Mouse (Mus musculus): ENCODE data around the gene Bcl2l14. TPM values are rescaled to one million over a fixed set of nuclear protein-coding genes. Genes with fewer than 3 reads are reported as not detected.

Bcl2l14 gene
- polyA plus RNA-seq (2015; fragmentation: Nextera tagmentation; extraction: Ambion mirVana) = 0.78 and 0.87 TPM in 2 replicates

DNA sequence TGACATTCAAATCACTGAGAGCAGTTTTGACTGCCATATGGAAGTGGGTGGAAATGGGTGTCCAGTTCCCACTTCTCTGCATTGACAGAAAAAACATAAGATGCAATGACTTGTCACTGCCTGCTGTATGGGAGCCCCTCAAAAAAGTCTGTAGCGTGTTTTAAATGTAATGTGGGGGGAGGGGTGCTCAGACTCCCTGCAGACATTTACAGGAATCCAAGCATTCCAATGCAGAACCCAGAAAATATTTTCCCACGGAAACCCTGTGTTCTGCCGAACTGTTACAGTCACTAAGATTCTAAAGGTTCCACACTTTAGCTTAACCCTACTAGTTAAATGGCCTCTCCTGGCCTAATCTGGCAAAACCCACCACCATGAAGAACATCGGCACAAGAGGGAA lies at the start of gene Bcl2l14:
Gene Bcl2l14, plus strand, starts transcription at position 301 of the 400 bp plus-strand sequence.
- Histone ChIP-seq H3K4me2 (replicated peaks) (no peak within 1 kb of the TSS), H3K36me3 (no peaks in the 10 kb centered on the region), H3K9ac (no peak within 1 kb of the TSS), H3K27ac (no peak within 1 kb of the TSS), H3K4me3 (no peak within 1 kb of the TSS), H3K4me1 (no peaks in the 10 kb centered on the region), H3K9me3 (no peaks in the 10 kb centered on the region), H3K27me3 (no peaks in the 10 kb centered on the region)
- no peak for ATAC-seq (ENCODE audit: low FRiP score, low read depth)
- WGBS = 69% methylated on average over 4 of the region's 4 CpGs

DNA sequence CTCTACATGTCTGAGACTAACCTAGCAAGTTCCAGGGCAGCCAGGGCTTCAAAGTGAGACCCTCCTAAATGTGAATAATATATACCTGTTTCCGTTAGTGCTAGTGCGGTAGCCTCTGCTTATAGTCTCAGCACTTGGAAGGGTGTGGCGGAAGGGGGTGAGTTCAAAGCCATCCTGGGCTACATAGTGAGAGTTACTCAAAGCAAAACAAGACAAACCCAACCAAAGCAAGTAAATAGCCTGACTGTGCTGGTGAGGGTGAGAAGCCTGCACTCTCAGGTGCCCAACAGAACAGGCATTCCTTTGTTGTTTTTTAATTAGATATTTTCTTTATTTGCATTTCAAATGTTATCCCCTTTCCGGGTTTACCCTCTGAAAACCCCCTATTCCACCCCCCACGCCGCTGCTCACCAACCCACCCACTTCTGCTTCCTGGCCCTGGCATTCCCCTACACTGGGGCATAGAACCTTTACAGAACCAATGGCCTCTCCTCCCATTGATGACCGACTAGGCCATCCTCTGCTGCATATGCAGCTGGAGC lies 47.5 kb upstream of the Bcl2l14 start:
- WGBS = 94% methylated on average over 7 of the region's 7 CpGs
- no peak for ATAC-seq (ENCODE audit: low FRiP score, low read depth)

DNA sequence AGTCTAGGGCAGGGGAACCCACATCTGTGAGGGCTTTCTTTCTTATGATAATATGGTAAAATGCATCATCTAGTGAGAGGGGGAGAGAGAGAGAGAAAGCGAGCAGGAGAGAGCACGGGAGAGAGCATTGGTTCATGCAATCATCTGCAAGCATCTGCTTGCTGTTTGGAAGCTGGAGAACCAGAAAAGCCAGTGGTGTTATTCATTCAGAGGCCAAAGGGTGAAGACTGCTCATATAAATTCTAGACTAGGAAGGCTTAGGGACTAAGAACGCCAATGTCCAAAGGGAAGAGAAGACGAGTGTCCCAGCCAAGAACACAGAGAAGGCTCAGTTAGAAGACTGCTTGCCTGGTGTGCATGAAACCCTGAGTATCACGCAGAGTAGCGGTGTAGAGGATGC lies 43.2 kb upstream of the Bcl2l14 start:
- WGBS = 80% methylated on average over 6 of the region's 6 CpGs
- H3K36me3 ChIP-seq = no peaks in the 10 kb centered on the region

More for the DNA sequence above, 47.5 kb upstream of the Bcl2l14 start:
- no peak overlapping the region for H3K9ac ChIP-seq
- no peaks in the 10 kb centered on the region for H3K9me3 ChIP-seq
- H3K4me1 ChIP-seq = no peaks in the 10 kb centered on the region
- H3K4me3 ChIP-seq = no peak overlapping the region
- H3K36me3 ChIP-seq = no peaks in the 10 kb centered on the region
- H3K27me3 ChIP-seq = no peaks in the 10 kb centered on the region
- H3K27ac ChIP-seq = no peak overlapping the region
- H3K4me2 ChIP-seq (replicated peaks) = no peak overlapping the region

GRCm38 (mm10) chr6:134353751-134354150 lies 42.4 kb upstream of the Bcl2l14 start:
- no peak for ATAC-seq (ENCODE audit: low FRiP score, low read depth)
- no peaks in the 10 kb centered on the region for H3K9me3 ChIP-seq
- H3K36me3 ChIP-seq = no peaks in the 10 kb centered on the region
- no peak overlapping the region for H3K9ac ChIP-seq
- H3K4me2 ChIP-seq (replicated peaks) = no peak overlapping the region
- 86% methylated on average over 4 of the region's 4 CpGs for WGBS
- no peak overlapping the region for H3K4me3 ChIP-seq
- H3K27ac ChIP-seq = no peak overlapping the region
- H3K4me1 ChIP-seq = no peaks in the 10 kb centered on the region
- H3K27me3 ChIP-seq = no peaks in the 10 kb centered on the region

More for the DNA sequence above, 43.2 kb upstream of the Bcl2l14 start:
- no peaks in the 10 kb centered on the region for H3K4me1 ChIP-seq
- H3K9me3 ChIP-seq = no peaks in the 10 kb centered on the region
- no peak overlapping the region for H3K4me2 ChIP-seq (replicated peaks)
- H3K27me3 ChIP-seq = no peaks in the 10 kb centered on the region
- no peak overlapping the region for H3K4me3 ChIP-seq
- H3K27ac ChIP-seq = no peak overlapping the region
- H3K9ac ChIP-seq = no peak overlapping the region
- ATAC-seq (ENCODE audit: low FRiP score, low read depth) = no peak

DNA sequence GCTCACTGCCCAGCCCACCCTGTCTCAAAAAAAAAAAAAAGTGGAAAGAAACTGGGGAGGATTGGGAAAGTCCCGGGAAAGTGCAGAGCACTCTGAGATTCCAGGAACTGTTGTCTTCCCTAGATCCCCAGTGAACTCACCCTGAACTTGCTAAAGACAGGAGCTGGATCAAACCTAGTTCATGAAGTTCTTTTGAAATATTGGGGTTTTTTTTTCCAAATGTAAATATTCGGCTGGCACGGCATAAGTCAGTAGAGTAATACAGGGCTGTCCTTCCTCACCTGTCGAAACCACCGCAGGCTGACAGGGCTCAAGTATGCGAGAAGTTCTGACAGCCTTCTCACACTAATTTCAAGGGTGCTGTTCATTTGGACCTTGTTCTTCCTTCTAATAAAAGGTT lies 38.5 kb upstream of the Bcl2l14 start:
- H3K4me2 ChIP-seq (replicated peaks) = no peak overlapping the region
- no peaks in the 10 kb centered on the region for H3K36me3 ChIP-seq
- no peaks in the 10 kb centered on the region for H3K9me3 ChIP-seq
- no peak overlapping the region for H3K27ac ChIP-seq
- H3K9ac ChIP-seq = no peak overlapping the region
- no peak overlapping the region for H3K4me3 ChIP-seq
- H3K27me3 ChIP-seq = no peaks in the 10 kb centered on the region
- 83% methylated on average over 6 of the region's 6 CpGs for WGBS
- no peaks in the 10 kb centered on the region for H3K4me1 ChIP-seq
- no peak for ATAC-seq (ENCODE audit: low FRiP score, low read depth)

DNA sequence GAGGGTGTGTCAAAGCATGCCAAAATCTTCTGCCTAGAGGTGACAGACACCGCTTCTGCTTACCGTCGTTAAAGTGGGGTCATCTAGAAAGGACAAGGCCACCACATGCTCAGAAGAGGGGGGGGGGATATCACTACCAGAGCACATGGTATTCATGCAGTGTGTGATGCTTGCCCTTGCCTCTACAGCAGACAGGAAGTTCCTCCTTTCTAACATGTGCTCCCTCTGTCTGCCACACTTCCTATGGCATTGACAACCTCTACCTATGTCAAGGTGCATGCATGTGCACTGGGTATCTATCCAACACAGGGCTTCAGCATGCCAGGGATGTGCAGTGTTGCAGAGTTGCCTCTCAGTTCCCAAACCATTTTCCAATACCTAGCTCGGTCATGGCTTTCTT lies 36.0 kb upstream of the Bcl2l14 start:
- 91% methylated on average over 4 of the region's 4 CpGs for WGBS
- Histone ChIP-seq H3K27me3 (no peaks in the 10 kb centered on the region), H3K9ac (no peak overlapping the region), H3K4me3 (no peak overlapping the region), H3K4me2 (replicated peaks) (no peak overlapping the region), H3K27ac (no peak overlapping the region), H3K4me1 (no peaks in the 10 kb centered on the region), H3K9me3 (no peaks in the 10 kb centered on the region), H3K36me3 (no peaks in the 10 kb centered on the region)
- no peak for ATAC-seq (ENCODE audit: low FRiP score, low read depth)

DNA sequence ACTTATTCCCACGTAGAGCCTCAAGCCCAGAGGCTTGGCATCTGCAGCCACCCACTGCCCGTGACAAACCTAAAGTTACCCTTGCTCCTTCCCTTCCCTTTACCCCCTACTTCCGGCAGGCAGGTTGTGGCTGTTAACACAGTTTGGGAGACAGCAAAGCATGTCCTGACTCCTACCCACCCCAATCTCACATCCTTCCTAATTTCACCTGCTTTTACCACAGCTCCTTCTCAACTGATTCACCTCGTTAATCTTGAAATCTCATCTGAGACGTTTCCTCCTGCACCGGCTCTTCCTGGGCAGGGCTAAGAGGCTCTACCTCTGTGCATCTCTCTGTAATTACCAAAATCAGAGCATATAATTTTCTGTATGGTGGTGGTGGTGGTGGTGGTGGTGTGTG lies 31.5 kb upstream of the Bcl2l14 start:
- Histone ChIP-seq H3K27me3 (no peaks in the 10 kb centered on the region), H3K36me3 (no peaks in the 10 kb centered on the region), H3K4me3 (no peak overlapping the region), H3K9me3 (no peaks in the 10 kb centered on the region), H3K27ac (no peak overlapping the region), H3K4me2 (replicated peaks) (no peak overlapping the region), H3K9ac (no peak overlapping the region), H3K4me1 (peaks cover 13% of the 10 kb centered on the region; the same call in 1 of the 2 replicates)
- 63% methylated on average over 6 of the region's 6 CpGs for WGBS
- no peak for ATAC-seq (ENCODE audit: low FRiP score, low read depth)

DNA sequence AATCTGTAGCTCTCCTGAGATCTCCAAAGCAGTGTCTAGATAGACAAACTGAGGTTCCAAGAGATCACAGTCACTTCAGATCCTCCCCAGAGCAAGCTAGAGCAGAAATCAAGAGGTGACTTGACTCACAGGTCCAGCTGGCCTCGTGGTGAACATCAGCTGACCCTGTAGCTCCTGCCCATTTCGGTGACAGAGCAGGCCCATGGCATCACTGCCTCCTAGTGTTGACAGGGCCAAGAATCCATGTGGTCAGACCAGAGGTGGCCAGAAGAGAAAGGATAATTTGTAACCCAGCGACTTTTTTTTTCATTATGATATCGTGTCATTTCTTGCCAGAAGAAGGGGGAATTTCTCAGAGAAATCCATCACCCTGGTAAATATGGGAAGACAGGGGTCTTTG lies 30.2 kb upstream of the Bcl2l14 start:
- Histone ChIP-seq H3K4me2 (replicated peaks) (no peak overlapping the region), H3K9ac (no peak overlapping the region), H3K27me3 (no peaks in the 10 kb centered on the region), H3K9me3 (no peaks in the 10 kb centered on the region), H3K36me3 (no peaks in the 10 kb centered on the region), H3K4me3 (no peak overlapping the region), H3K4me1 (peaks cover 13% of the 10 kb centered on the region; the same call in 1 of the 2 replicates), H3K27ac (no peak overlapping the region)
- no peak for ATAC-seq (ENCODE audit: low FRiP score, low read depth)
- 67% methylated on average over 4 of the region's 4 CpGs for WGBS

DNA sequence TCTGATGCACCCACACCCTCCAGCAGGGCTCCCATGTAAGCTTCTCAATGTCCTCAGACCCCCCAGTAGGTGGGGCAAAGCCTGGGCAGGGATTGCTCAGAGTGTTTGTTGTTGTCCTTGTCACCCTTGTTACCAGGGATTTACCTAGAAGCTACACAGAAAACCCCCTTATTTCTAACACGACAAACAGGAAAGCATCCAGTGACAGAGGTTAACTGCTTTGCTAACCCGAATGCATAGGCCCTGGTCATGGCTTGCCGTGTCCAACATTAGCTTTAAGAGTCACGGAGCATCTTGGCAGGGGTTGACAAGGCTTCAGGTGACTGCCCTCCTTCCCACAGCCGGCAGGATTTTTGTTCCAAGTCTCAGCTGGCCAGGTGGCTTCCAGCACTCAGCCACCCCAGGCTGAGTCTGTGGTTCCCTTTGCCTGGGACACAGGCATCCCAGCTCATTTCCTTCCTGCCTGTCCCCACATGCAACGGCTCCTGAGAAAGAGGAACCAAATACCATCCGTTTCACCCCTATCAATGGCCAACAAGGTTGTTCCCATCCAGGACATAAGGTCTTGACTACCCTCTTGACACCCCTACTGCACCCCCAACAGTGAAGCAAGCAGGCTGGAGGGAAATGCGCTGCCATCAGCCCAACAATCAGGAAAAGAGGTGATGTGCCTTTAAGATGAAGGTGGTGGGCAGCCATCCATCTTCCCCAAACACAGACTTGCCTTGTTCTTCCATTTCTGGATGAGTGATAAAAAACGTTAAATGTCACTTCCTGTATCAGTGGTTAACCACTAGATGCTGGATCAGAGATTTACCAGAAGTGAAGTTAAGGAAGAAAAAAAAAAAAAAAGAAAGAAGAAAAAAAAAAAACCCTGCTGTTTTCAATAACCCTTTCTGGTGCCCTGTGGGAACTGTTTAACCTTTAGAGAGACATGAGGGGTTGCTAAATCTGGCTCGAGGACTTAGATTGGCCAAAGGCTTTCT lies 29.5 kb upstream of the Bcl2l14 start:
- no peak overlapping the region; the same call in 1 of the 2 replicates for H3K27ac ChIP-seq
- no peaks in the 10 kb centered on the region for H3K9me3 ChIP-seq
- no peak for ATAC-seq (ENCODE audit: low FRiP score, low read depth)
- H3K4me1 ChIP-seq = peaks cover 13% of the 10 kb centered on the region; the same call in 1 of the 2 replicates
- no peaks in the 10 kb centered on the region for H3K36me3 ChIP-seq
- no peak overlapping the region for H3K9ac ChIP-seq
- H3K4me2 ChIP-seq (replicated peaks) = no peak overlapping the region
- WGBS = 58% methylated on average over 10 of the region's 10 CpGs
- no peaks in the 10 kb centered on the region for H3K27me3 ChIP-seq
- H3K4me3 ChIP-seq = no peak overlapping the region

DNA sequence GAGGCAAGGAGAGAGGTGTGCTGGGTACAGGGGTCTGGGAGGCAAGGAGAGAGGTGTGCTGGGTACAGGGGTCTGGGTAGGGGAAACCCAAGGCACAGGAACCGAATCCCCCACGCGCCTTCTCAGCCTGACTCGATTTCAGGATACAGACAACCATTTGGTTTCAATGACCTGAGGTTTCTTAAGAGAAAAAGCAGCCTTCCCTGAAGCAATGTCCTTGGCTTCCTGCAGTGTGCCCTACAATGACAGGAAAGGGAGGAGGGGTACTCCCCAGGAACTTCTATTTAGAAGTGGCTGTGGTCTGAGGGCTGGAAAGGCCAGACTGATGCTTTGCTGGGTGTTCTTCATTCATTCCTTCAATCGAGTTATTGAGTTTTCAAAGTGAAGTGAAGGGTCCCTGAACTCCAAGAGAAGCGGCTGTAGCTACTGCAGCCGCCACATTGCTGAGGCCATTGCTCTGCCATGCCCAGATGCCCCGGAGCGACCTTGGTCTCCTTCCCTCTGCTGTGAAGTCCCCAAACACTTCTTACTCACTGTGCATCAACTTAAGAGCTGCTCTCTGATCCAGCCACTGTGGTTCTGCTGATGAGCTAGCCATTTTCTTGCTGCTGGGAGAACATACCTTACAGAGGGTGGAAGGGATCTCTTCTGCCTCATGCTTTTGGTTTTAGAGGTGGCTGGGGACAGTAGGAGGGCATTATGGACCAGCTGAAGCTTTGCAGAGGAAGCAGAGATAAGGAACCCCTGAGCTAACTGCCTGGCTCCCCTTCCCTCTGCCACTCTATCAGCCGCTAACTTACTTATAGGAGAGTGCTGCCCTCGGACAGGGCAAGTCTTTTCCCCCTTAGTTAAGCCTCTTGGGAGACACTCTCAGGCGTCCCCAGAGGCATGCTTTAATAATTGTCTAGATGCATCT lies 28.5 kb upstream of the Bcl2l14 start:
- no peak overlapping the region for H3K4me3 ChIP-seq
- 61% methylated on average over 12 of the region's 12 CpGs for WGBS
- H3K4me1 ChIP-seq = peaks cover 13% of the 10 kb centered on the region; the same call in 1 of the 2 replicates
- no peak overlapping the region; the same call in 1 of the 2 replicates for H3K27ac ChIP-seq
- no peaks in the 10 kb centered on the region for H3K9me3 ChIP-seq
- no peak for ATAC-seq (ENCODE audit: low FRiP score, low read depth)
- no peak overlapping the region for H3K9ac ChIP-seq
- H3K27me3 ChIP-seq = no peaks in the 10 kb centered on the region
- H3K36me3 ChIP-seq = no peaks in the 10 kb centered on the region
- H3K4me2 ChIP-seq (replicated peaks) = no peak overlapping the region

- Histone ChIP-seq H3K27ac (no peak overlapping the region), H3K4me3 (no peak overlapping the region), H3K27me3 (no peaks in the 10 kb centered on the region), H3K4me2 (replicated peaks) (no peak overlapping the region), H3K9me3 (no peaks in the 10 kb centered on the region), H3K4me1 (peaks cover 6% of the 10 kb centered on the region; the same call in 1 of the 2 replicates), H3K36me3 (no peaks in the 10 kb centered on the region), H3K9ac (no peak overlapping the region)
- no peak for ATAC-seq (ENCODE audit: low FRiP score, low read depth)
- 76% methylated on average over 2 of the region's 2 CpGs for WGBS
Observed at GRCm38 (mm10) chr6:134372946-134373345, 23.2 kb upstream of the Bcl2l14 start.
